Mouse (Mus musculus) E14TG2a.4 (cell line): ENCODE measurements around the gene Olfr543.

Experiments
- CTCF ChIP-seq: conservative IDR thresholded peaks from 2 replicates; pipeline ENCODE4 v1.5.1; 2014; ENCODE audit warnings: low read length
- NANOG ChIP-seq: IDR thresholded peaks from 2 replicates; pipeline ENCODE4 v1.6.1; 2014; ENCODE audit warnings: borderline replicate concordance, low read length, mixed read lengths

- TF ChIP-seq CTCF (no peak), NANOG (no peak)
These were observed 13.9 kb downstream of the Olfr543 start for GRCm38 (mm10) chr7:102467566-102467965.
